Mouse (Mus musculus): ENCODE measurements around the gene Krtap4-2. TPM values are rescaled to one million over a fixed set of nuclear protein-coding genes. Genes with fewer than 3 reads are reported as not detected.

The Krtap4-2 gene
- not detected for polyA plus RNA-seq (2017; shearing (Covaris generic))

GRCm38 (mm10) chr11:99634653-99635134, at the start of gene Krtap4-2:
Krtap4-2 (minus strand) TSS chr11:99635084.

GRCm38 (mm10) chr11:99665860-99666259, 31.0 kb upstream of the Krtap4-2 start, which contains the start of gene Krtap4-6:
Krtap4-6 (minus strand) TSS chr11:99665960.

GRCm38 (mm10) chr11:99658467-99659010, 23.7 kb upstream of the Krtap4-2 start, which contains the start of gene Gm11563:
Gm11563 (minus strand) TSS chr11:99658960.

GRCm38 (mm10) chr11:99650136-99650535, 15.3 kb upstream of the Krtap4-2 start, which contains the start of gene Gm11555:
Gm11555 (minus strand) TSS chr11:99650236.

GRCm38 (mm10) chr11:99643635-99644139, 8.8 kb upstream of the Krtap4-2 start, which contains the start of gene Krtap4-7:
Krtap4-7 (minus strand) TSS chr11:99644089.

GRCm38 (mm10) chr11:99628138-99628537, 6.7 kb downstream of the Krtap4-2 start, which contains the start of gene Krtap4-1:
Krtap4-1 (minus strand) TSS chr11:99628238.

GRCm38 (mm10) chr11:99620335-99620734, 14.5 kb downstream of the Krtap4-2 start, which contains the start of gene Gm11562:
Gm11562 (minus strand) TSS chr11:99620435.

GRCm38 (mm10) chr11:99614796-99615363, 20.0 kb downstream of the Krtap4-2 start, which contains the start of gene Krtap2-4:
Krtap2-4 (minus strand) TSS chr11:99614846.

GRCm38 (mm10) chr11:99610089-99610488, 24.8 kb downstream of the Krtap4-2 start, which contains the start of gene Gm11937:
Gm11937 (minus strand) TSS chr11:99610189.

GRCm38 (mm10) chr11:99603208-99603607, 31.7 kb downstream of the Krtap4-2 start, which contains the start of gene Gm11938:
Gm11938 (minus strand) TSS chr11:99603308.

GRCm38 (mm10) chr11:99597742-99598141, 37.1 kb downstream of the Krtap4-2 start, which contains the start of gene Krtap9-3:
Krtap9-3 (minus strand) TSS chr11:99598105.

GRCm38 (mm10) chr11:99590981-99591380, 43.9 kb downstream of the Krtap4-2 start, which contains the start of gene Krtap1-3:
Krtap1-3 (minus strand) TSS chr11:99591339.

Other genes with a start within 250 kb of the Krtap4-2 start
- 12.6 TPM for gene Krt10, start 245.7 kb downstream of the Krtap4-2 start, polyA plus RNA-seq (2017; shearing (Covaris generic))
- not detected for gene Krt12, start 212.8 kb downstream of the Krtap4-2 start, polyA plus RNA-seq (2017; shearing (Covaris generic))
- not detected for gene Krt20, start 196.9 kb downstream of the Krtap4-2 start, polyA plus RNA-seq (2017; shearing (Covaris generic))
- not detected for gene Krt23, start 141.9 kb downstream of the Krtap4-2 start, polyA plus RNA-seq (2017; shearing (Covaris generic))
- gene Krt39, start 113.7 kb downstream of the Krtap4-2 start, polyA plus RNA-seq (2017; shearing (Covaris generic)): not detected
- gene Krt40, start 91.9 kb downstream of the Krtap4-2 start, polyA plus RNA-seq (2017; shearing (Covaris generic)): not detected
- not detected for gene Krtap3-3, start 84.2 kb downstream of the Krtap4-2 start, polyA plus RNA-seq (2017; shearing (Covaris generic))
- gene Krtap3-2, start 78.2 kb downstream of the Krtap4-2 start, polyA plus RNA-seq (2017; shearing (Covaris generic)): not detected
- not detected for gene Gm11939, start 75.6 kb downstream of the Krtap4-2 start, polyA plus RNA-seq (2017; shearing (Covaris generic))
- not detected for gene Krtap3-1, start 68.5 kb downstream of the Krtap4-2 start, polyA plus RNA-seq (2017; shearing (Covaris generic))
- not detected for gene Krtap1-5, start 54.1 kb downstream of the Krtap4-2 start, polyA plus RNA-seq (2017; shearing (Covaris generic))
- not detected for gene Krtap1-4, start 51.4 kb downstream of the Krtap4-2 start, polyA plus RNA-seq (2017; shearing (Covaris generic))
- not detected for gene Krtap1-3, start 43.7 kb downstream of the Krtap4-2 start, polyA plus RNA-seq (2017; shearing (Covaris generic))
- gene Krtap9-3, start 37.0 kb downstream of the Krtap4-2 start, polyA plus RNA-seq (2017; shearing (Covaris generic)): not detected
- not detected for gene Gm11938, start 31.8 kb downstream of the Krtap4-2 start, polyA plus RNA-seq (2017; shearing (Covaris generic))
- gene Gm11937, start 24.9 kb downstream of the Krtap4-2 start, polyA plus RNA-seq (2017; shearing (Covaris generic)): not detected
- gene Krtap2-4, start 20.2 kb downstream of the Krtap4-2 start, polyA plus RNA-seq (2017; shearing (Covaris generic)): not detected
- gene Gm11562, start 14.6 kb downstream of the Krtap4-2 start, polyA plus RNA-seq (2017; shearing (Covaris generic)): not detected
- gene Krtap4-1, start 6.8 kb downstream of the Krtap4-2 start, polyA plus RNA-seq (2017; shearing (Covaris generic)): not detected
- gene Krtap4-7, start 9.0 kb upstream of the Krtap4-2 start, polyA plus RNA-seq (2017; shearing (Covaris generic)): not detected
- gene Gm11555, start 15.2 kb upstream of the Krtap4-2 start, polyA plus RNA-seq (2017; shearing (Covaris generic)): not detected
- gene Gm11563, start 23.9 kb upstream of the Krtap4-2 start, polyA plus RNA-seq (2017; shearing (Covaris generic)): not detected
- not detected for gene Krtap4-6, start 30.9 kb upstream of the Krtap4-2 start, polyA plus RNA-seq (2017; shearing (Covaris generic))
- not detected for gene Gm14190, start 55.7 kb upstream of the Krtap4-2 start, polyA plus RNA-seq (2017; shearing (Covaris generic))
- gene Gm14180, start 99.2 kb upstream of the Krtap4-2 start, polyA plus RNA-seq (2017; shearing (Covaris generic)): not detected
- gene Gm11595, start 137.8 kb upstream of the Krtap4-2 start, polyA plus RNA-seq (2017; shearing (Covaris generic)): not detected
- not detected for gene Krtap4-8, start 145.6 kb upstream of the Krtap4-2 start, polyA plus RNA-seq (2017; shearing (Covaris generic))
- not detected for gene Krtap4-9, start 150.1 kb upstream of the Krtap4-2 start, polyA plus RNA-seq (2017; shearing (Covaris generic))
- gene Gm11596, start 158.4 kb upstream of the Krtap4-2 start, polyA plus RNA-seq (2017; shearing (Covaris generic)): not detected
- gene Gm11569, start 163.8 kb upstream of the Krtap4-2 start, polyA plus RNA-seq (2017; shearing (Covaris generic)): not detected
- gene Gm11554, start 169.4 kb upstream of the Krtap4-2 start, polyA plus RNA-seq (2017; shearing (Covaris generic)): not detected
- gene Krtap4-13, start 174.8 kb upstream of the Krtap4-2 start, polyA plus RNA-seq (2017; shearing (Covaris generic)): not detected
- not detected for gene Gm11564, start 180.6 kb upstream of the Krtap4-2 start, polyA plus RNA-seq (2017; shearing (Covaris generic))
- gene 2300003K06Rik, start 203.0 kb upstream of the Krtap4-2 start, polyA plus RNA-seq (2017; shearing (Covaris generic)): not detected
- not detected for gene Krtap4-16, start 216.5 kb upstream of the Krtap4-2 start, polyA plus RNA-seq (2017; shearing (Covaris generic))
- not detected for gene Gm11568, start 222.8 kb upstream of the Krtap4-2 start, polyA plus RNA-seq (2017; shearing (Covaris generic))
- gene Gm11559, start 229.4 kb upstream of the Krtap4-2 start, polyA plus RNA-seq (2017; shearing (Covaris generic)): not detected
- not detected for gene Krtap9-1, start 238.3 kb upstream of the Krtap4-2 start, polyA plus RNA-seq (2017; shearing (Covaris generic))
- gene Gm11567, start 244.1 kb upstream of the Krtap4-2 start, polyA plus RNA-seq (2017; shearing (Covaris generic)): not detected